Mouse (Mus musculus) midbrain, embryonic 14.5 days (tissue): ENCODE measurements around the gene Ephb3. TPM values are rescaled to one million over a fixed set of nuclear protein-coding genes. Genes with fewer than 3 reads are reported as not detected.

Experiments
- ATAC-seq: fragments of 200-750 bp; cut with Nextera tagmentation; 2 replicates; pipeline ENCODE4 v1.8.0; 2017; ENCODE audit warnings: moderate number of reproducible peaks, moderate library complexity; ENCODE audit not compliant: low FRiP score, low TSS enrichment
- DNase-seq: peaks from one replicate; pipeline ENCODE4 v3.0.0-alpha.2; 2015
- H3K27ac ChIP-seq: fragments of 300-500 bp; sonication (generic); replicated peaks from 2 replicates; pipeline ENCODE4 v1.5.1; 2014; ENCODE audit warnings: mild to moderate bottlenecking, low read depth, low read length, moderate library complexity
- H3K27me3 ChIP-seq: fragments of 300-500 bp; sonication (generic); 2 replicates; pipeline ENCODE4 v1.6.1; 2014; ENCODE audit warnings: low read length, control low read depth, mixed read lengths; ENCODE audit not compliant: control insufficient read depth, insufficient read depth
- H3K36me3 ChIP-seq: fragments of 300-500 bp; sonication (generic); 2 replicates; pipeline ENCODE4 v1.6.1; 2014; ENCODE audit warnings: low read length, control low read depth; ENCODE audit not compliant: control insufficient read depth, insufficient read depth
- H3K4me1 ChIP-seq: fragments of 300-500 bp; sonication (generic); 2 replicates; pipeline ENCODE4 v1.6.1; 2014; ENCODE audit warnings: mild to moderate bottlenecking, antibody characterized with exemption, low read length, control low read depth; ENCODE audit not compliant: control insufficient read depth, insufficient read depth
- H3K4me2 ChIP-seq: fragments of 300-500 bp; sonication (generic); 2 replicates; pipeline ENCODE4 v1.6.1; 2014; ENCODE audit warnings: mild to moderate bottlenecking, low read length, moderate library complexity
- H3K4me3 ChIP-seq: fragments of 300-500 bp; sonication (generic); replicated peaks from 2 replicates; pipeline ENCODE4 v1.5.1; 2014; ENCODE audit warnings: low read depth, low read length
- H3K9ac ChIP-seq: fragments of 300-500 bp; sonication (generic); replicated peaks from 2 replicates; pipeline ENCODE4 v1.6.1; 2014; ENCODE audit warnings: mild to moderate bottlenecking, low read length, moderate library complexity
- H3K9me3 ChIP-seq: fragments of 300-500 bp; sonication (generic); 2 replicates; pipeline ENCODE4 v1.6.1; 2016; ENCODE audit warnings: low read length, control low read depth, mixed read lengths; ENCODE audit not compliant: control insufficient read depth
- WGBS: fragments of 180-500 bp; shearing (Covaris S2); extraction: QIAGEN DNeasy Blood & Tissue Kit; methylation state at CpG from one replicate; pipeline ENCODE4 v1.1.7; 2014; 5-methylcytosine and 5-hydroxymethylcytosine counted together
- microRNA-seq: library from miRNA; unstranded; fragments of <30 nt; microRNA quantifications from one replicate; pipeline ENCODE4, GENCODE M21; 2016
- polyA plus RNA-seq: library from polyadenylated mRNA; unstranded; fragments of >200 nt; fragmentation: Nextera tagmentation; extraction: Ambion mirVana; gene quantifications from 2 replicates; pipeline ENCODE4 v1.2.1, GENCODE M21; 2014

Gene Ephb3
- polyA plus RNA-seq, 1 experiment from 2014 or later, result 14.0 TPM

GRCm38 (mm10) chr16:21256514-21257305 lies 52.2 kb downstream of the Ephb3 start:
- Histone ChIP-seq H3K9ac (no peak overlapping the region), H3K27me3 (no peaks in the 10 kb centered on the region), H3K27ac (no peak overlapping the region), H3K4me1 (0 out of 2 replicates have a peak, but pooled peaks cover 3% of the 10 kb centered on the region), H3K36me3 (no peaks in the 10 kb centered on the region), H3K9me3 (no peaks in the 10 kb centered on the region), H3K4me2 (no peak overlapping the region), H3K4me3 (no peak overlapping the region)
- ATAC-seq (no peak), DNase-seq (no peak)
- 90% methylated on average over 12 of the region's 12 CpGs for WGBS

DNA sequence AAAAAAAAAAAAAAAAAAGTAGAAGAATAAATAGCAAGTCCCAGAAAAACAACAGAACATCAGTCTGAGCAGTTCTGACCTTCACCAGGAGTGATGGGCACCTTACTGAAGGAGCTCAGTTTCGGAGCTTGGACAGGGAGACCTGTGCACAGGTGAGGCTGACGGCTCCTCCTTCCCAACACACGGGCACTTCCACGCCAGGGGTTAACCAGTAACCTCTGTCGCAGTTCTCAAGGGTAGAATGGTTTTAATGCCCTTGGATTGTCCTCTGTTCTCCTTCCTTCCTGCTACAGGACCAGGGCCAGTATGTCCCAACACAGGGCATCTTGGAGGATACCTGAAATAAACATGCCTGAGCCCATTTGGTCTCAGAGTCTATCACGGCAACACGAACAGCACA lies 60.9 kb downstream of the Ephb3 start:
- H3K27me3 ChIP-seq, result no peaks in the 10 kb centered on the region
- H3K4me2 ChIP-seq, result no peak overlapping the region
- no peak overlapping the region for H3K4me3 ChIP-seq
- H3K36me3 ChIP-seq, result no peaks in the 10 kb centered on the region
- WGBS, result 85% methylated on average over 7 of the region's 7 CpGs
- H3K4me1 ChIP-seq, result 0 out of 2 replicates have a peak, but pooled peaks cover 3% of the 10 kb centered on the region
- DNase-seq, result no peak
- H3K27ac ChIP-seq, result no peak overlapping the region
- no peak overlapping the region for H3K9ac ChIP-seq
- H3K9me3 ChIP-seq, result no peaks in the 10 kb centered on the region
- no peak for ATAC-seq

DNA sequence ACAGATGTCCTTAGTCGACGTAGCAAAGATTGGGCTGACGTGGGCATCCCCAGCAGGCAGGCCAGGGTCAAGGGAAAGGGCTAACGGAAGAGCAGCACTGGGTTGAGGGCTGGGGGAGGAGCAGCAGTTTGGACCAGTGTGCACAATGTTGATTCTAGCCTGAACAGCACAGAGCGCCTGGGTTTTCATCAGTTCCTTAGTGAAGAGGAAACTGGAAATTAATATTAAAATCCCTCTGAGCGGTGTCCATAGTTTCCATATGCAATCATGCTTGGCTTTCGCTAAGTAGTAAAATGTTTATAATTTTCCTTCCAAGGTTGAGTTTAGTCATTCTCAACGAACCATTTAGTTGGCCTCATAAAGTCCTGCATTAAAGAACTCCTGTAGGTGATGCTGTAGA lies 65.2 kb downstream of the Ephb3 start:
- Histone ChIP-seq H3K27me3 (no peaks in the 10 kb centered on the region), H3K36me3 (no peaks in the 10 kb centered on the region), H3K9me3 (no peaks in the 10 kb centered on the region), H3K4me1 (peaks cover 16% of the 10 kb centered on the region), H3K4me3 (no peak overlapping the region), H3K4me2 (no peak overlapping the region), H3K27ac (no peak overlapping the region), H3K9ac (no peak overlapping the region)
- WGBS, result 63% methylated on average over 8 of the region's 8 CpGs
- DNase-seq (no peak), ATAC-seq (no peak)

DNA sequence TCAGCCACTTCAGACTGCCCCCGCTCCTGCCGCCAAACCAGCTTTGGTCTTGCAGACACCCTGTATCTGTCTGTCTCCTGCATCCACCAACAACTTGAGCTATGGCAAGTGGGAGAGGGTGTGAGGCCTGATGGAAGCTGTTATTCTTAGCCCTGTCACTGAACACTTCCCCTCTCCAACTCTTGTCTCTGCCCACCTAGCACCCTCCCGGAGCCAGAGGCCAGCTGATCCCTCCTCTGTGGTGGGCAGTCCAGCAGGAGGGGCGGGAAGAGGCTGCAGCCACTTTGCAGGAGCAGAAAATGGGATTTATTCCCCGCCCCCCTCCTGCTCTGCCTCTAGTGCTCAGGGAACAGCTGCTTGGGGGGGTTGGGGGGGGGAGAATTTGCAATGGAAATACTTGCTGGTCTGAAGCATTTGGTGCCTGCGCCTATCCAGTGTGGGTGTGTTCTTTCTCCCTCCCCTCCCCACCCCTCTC lies 67.3 kb downstream of the Ephb3 start:
- DNase-seq (peak; percentile 58), ATAC-seq (peak; percentile 52; the same call in 1 of the 2 replicates)
- Histone ChIP-seq H3K27me3 (no peaks in the 10 kb centered on the region), H3K9me3 (no peaks in the 10 kb centered on the region), H3K4me1 (peaks cover 16% of the 10 kb centered on the region), H3K36me3 (no peaks in the 10 kb centered on the region), H3K27ac (peak overlapping the region; percentile 55; the same call in 1 of the 2 replicates), H3K9ac (no peak overlapping the region), H3K4me2 (no peak overlapping the region), H3K4me3 (no peak overlapping the region)
- WGBS, result 25% methylated on average over 6 of the region's 6 CpGs

GRCm38 (mm10) chr16:21272748-21273147 lies 68.2 kb downstream of the Ephb3 start:
- ATAC-seq, result no peak
- Histone ChIP-seq H3K4me3 (no peak overlapping the region), H3K27me3 (no peaks in the 10 kb centered on the region), H3K36me3 (no peaks in the 10 kb centered on the region), H3K4me2 (no peak overlapping the region), H3K9me3 (no peaks in the 10 kb centered on the region), H3K4me1 (peaks cover 16% of the 10 kb centered on the region), H3K9ac (no peak overlapping the region), H3K27ac (no peak overlapping the region)
- 53% methylated on average over 4 of the region's 4 CpGs for WGBS
- peak; percentile 31 for DNase-seq

Small RNA genes within 50 kb of the gene (microRNA-seq; reads per million reads assigned to microRNA genes)
- not detected for gene Mir7680

Other genes starting within 250 kb of the Ephb3 start
- gene Teddm3, start 50.8 kb upstream of the Ephb3 start, polyA plus RNA-seq, result not detected in 2 replicates
- gene Vps8, start 218.4 kb downstream of the Ephb3 start, polyA plus RNA-seq, result 31.6 and 41.1 TPM in 2 replicates